Mouse (Mus musculus) common myeloid progenitor, adult 5-6 weeks (primary cell): ENCODE results near the gene Sapcd1. TPM values are rescaled to one million over a fixed set of nuclear protein-coding genes. Genes with fewer than 3 reads are reported as not detected.

Experiments
- ATAC-seq: replicated peaks from 2 replicates; pipeline ENCODE4 v1.8.0; 2016; ENCODE audit warnings: low read depth, mild to moderate bottlenecking, moderate TSS enrichment, inconsistent platforms; ENCODE audit not compliant: poor library complexity, severe bottlenecking
- total RNA-seq: library from RNA; stranded (forward); fragments of 200-1000, 187-1606 nt; gene quantifications from 2 replicates; pipeline ENCODE4 v1.2.3, GENCODE M21; 2017

Sapcd1 gene
- total RNA-seq, 1 experiment from 2014 or later: 1.2 TPM

- 0 out of 2 replicates have a peak, but pooled peaks have one; percentile 19 for ATAC-seq
Observed at GRCm38 (mm10) chr17:35032323-35032870, 4.6 kb upstream of the Sapcd1 start.

- no peak for ATAC-seq
Observed at GRCm38 (mm10) chr17:35031880-35032279, 4.1 kb upstream of the Sapcd1 start.

GRCm38 (mm10) chr17:35031272-35031671, 3.5 kb upstream of the Sapcd1 start:
- no peak for ATAC-seq

- peak; percentile 67 for ATAC-seq
Observed at GRCm38 (mm10) chr17:35029691-35030532, 2.1 kb upstream of the Sapcd1 start.

GRCm38 (mm10) chr17:35028315-35028714, 499 bp upstream of the Sapcd1 start:
- no peak for ATAC-seq

- no peak for ATAC-seq
Observed at GRCm38 (mm10) chr17:35026206-35026605, 1.6 kb downstream of the Sapcd1 start.

GRCm38 (mm10) chr17:35024691-35025488, 2.9 kb downstream of the Sapcd1 start:
- no peak for ATAC-seq

GRCm38 (mm10) chr17:35024261-35024660, 3.6 kb downstream of the Sapcd1 start:
- no peak for ATAC-seq

- ATAC-seq: 0 out of 2 replicates have a peak, but pooled peaks have one; percentile 12
Observed at GRCm38 (mm10) chr17:35023756-35024155, 4.1 kb downstream of the Sapcd1 start.

GRCm38 (mm10) chr17:35023221-35023620, 4.6 kb downstream of the Sapcd1 start:
- no peak for ATAC-seq

GRCm38 (mm10) chr17:35022541-35023060, 5.2 kb downstream of the Sapcd1 start:
- no peak for ATAC-seq

GRCm38 (mm10) chr17:35021842-35022477, 5.9 kb downstream of the Sapcd1 start:
- peak; percentile 67 for ATAC-seq

- ATAC-seq: peak; percentile 53
Observed at GRCm38 (mm10) chr17:35021163-35021808, 6.5 kb downstream of the Sapcd1 start.

- ATAC-seq: no peak
Observed at GRCm38 (mm10) chr17:35020551-35020950, 7.3 kb downstream of the Sapcd1 start.

GRCm38 (mm10) chr17:35019894-35020293, 7.9 kb downstream of the Sapcd1 start:
- ATAC-seq: no peak

- no peak for ATAC-seq
Observed at GRCm38 (mm10) chr17:35018171-35018570, 9.6 kb downstream of the Sapcd1 start.

- ATAC-seq: no peak
Observed at GRCm38 (mm10) chr17:35017706-35018030, 10.1 kb downstream of the Sapcd1 start.

GRCm38 (mm10) chr17:35016791-35017705, 10.8 kb downstream of the Sapcd1 start:
- no peak for ATAC-seq

- ATAC-seq: peak; percentile 31; the same call in 1 of the 2 replicates
Observed at GRCm38 (mm10) chr17:35016376-35016775, 11.4 kb downstream of the Sapcd1 start, which contains the start of gene Vwa7. Gene Vwa7 (plus strand): TSS chr17:35016579.
